Mouse (Mus musculus): ENCODE data around the gene Cdca5. TPM values are rescaled to one million over a fixed set of nuclear protein-coding genes. Genes with fewer than 3 reads are reported as not detected.

Gene Cdca5
- polyA plus RNA-seq, 1 experiment from 2014 or later = 6.8 TPM

DNA sequence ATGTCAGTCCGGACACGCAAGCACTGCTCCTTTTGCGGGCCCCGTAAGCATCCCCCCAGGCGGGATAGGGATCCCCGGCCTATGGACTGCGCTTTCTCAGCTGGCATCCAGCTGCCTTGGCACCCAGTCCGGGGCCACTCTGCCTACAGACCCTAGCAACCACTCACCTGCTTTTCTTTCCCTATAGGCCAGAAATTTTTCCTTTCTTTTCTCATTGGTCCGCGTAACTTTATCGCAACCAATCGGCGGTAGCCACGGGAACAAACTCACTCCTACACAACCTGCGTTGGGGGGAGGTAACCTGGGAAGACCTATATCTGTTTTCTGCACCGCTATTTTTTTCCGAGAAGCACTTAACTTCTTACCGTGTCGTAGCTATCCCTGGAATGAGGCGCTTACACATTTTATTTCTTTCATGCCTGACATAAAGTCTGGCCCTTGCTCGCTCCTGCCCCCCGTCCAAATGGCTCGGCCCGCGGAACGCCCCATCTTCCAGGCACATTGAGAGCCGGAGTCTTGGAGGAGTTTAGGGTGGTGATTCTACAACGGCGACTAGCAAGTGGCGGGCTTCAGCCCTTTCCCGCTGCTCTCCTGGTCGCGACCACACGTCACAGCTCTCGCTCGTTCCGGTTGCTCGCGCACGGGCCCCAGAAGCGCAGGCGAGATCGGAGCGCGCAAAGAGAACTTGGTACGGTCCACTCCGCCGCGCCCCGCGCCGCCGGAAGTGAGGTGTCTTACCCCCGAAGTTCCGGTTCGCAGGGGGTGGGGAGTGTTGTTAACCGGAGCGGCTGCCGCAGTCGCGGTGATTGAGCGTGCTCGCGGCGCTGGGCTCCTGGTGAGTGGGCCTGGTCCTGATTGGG is 38.3 kb upstream of the Cdca5 start, which contains the start of gene Syvn1:
TSS of gene Syvn1 (plus strand) at position 283 of the 860 bp plus-strand sequence.
- Histone ChIP-seq H3K4me3 (replicated peaks; ENCODE audit: low read length) (peak within 1 kb of the TSS; percentile 98), H3K27ac (peak within 1 kb of the TSS; percentile 99), H3K9me3 (ENCODE audit: control insufficient read depth, low read length) (no peaks in the 10 kb centered on the region), H3K4me2 (replicated peaks) (peak within 1 kb of the TSS; percentile 98), H3K36me3 (replicated peaks; ENCODE audit: control insufficient read depth, insufficient read depth) (peaks cover 37% of the 10 kb centered on the region), H3K9ac (peak within 1 kb of the TSS; percentile 85), H3K27me3 (ENCODE audit: control insufficient read depth, insufficient read depth, low read length) (no peaks in the 10 kb centered on the region), H3K4me1 (replicated peaks; ENCODE audit: control insufficient read depth, insufficient read depth, low read length) (peaks cover 21% of the 10 kb centered on the region)
- DNase-seq (ENCODE audit: low spot score) (peak; percentile 95), ATAC-seq (ENCODE audit: low FRiP score) (peak; percentile 93)
- under 1% methylated on average over 65 of the region's 65 CpGs for WGBS

DNA sequence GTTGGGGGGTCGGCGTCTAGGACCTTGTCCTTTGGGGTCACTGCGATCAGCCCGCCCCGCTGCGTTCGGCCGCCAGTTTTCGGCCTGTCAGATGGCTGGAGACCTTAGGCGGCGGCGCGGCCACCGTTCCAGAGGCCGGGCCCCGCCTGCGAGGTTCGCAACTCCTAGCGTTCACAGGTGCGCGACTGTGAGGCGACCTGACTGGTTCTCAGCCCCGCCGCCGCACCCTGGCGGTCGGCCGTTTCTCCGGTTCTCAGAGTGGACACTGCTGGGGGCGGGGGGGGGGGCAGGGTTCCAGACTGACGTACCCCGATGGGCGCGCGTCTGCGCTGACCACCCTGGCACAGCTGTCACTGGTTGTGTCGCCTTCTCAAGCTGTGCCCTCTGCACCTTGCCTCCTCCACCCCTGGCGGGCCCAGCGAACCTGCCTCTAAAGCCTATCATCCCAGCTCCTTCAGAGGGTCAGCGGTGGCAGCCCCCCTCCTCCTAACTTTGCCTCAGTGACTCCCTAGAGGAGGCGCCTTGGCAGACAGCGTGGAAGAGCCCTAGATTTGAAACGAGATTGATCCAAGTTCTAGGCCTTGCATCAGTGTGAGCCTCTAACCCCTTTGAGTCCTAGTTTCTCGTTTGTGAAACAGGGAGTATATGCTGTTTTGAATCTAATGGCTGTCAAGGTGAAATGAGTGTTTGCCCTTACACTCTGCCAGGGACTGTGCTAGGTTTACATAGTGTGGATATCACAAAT is 37.5 kb upstream of the Cdca5 start:
- Histone ChIP-seq H3K27me3 (ENCODE audit: control insufficient read depth, insufficient read depth, low read length) (no peaks in the 10 kb centered on the region), H3K4me1 (replicated peaks; ENCODE audit: control insufficient read depth, insufficient read depth, low read length) (peaks cover 21% of the 10 kb centered on the region), H3K36me3 (replicated peaks; ENCODE audit: control insufficient read depth, insufficient read depth) (peaks cover 45% of the 10 kb centered on the region), H3K9ac (peak overlapping the region; percentile 85), H3K4me2 (replicated peaks) (peak overlapping the region; percentile 98), H3K27ac (peak overlapping the region; percentile 99), H3K4me3 (replicated peaks; ENCODE audit: low read length) (peak overlapping the region; percentile 98), H3K9me3 (ENCODE audit: control insufficient read depth, low read length) (no peaks in the 10 kb centered on the region)
- 2% methylated on average over 44 of the region's 44 CpGs for WGBS
- ATAC-seq (ENCODE audit: low FRiP score) = peak; percentile 6
- DNase-seq (ENCODE audit: low spot score) = no peak

DNA sequence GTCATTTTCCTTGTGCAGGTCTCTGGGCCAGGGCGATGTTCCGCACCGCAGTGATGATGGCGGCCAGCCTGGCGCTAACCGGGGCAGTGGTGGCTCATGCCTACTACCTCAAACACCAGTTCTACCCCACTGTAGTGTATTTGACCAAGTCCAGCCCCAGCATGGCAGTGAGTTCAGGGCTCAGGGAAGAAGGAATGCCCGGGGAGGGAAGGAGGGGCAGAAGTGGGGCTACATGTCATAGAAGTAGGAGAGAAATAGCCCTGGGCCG is 37.0 kb upstream of the Cdca5 start:
- WGBS = 81% methylated on average over 8 of the region's 8 CpGs
- peak overlapping the region; percentile 98 for H3K4me3 ChIP-seq (replicated peaks; ENCODE audit: low read length)
- DNase-seq (ENCODE audit: low spot score) (no peak), ATAC-seq (ENCODE audit: low FRiP score) (no peak)
- H3K9ac ChIP-seq = peak overlapping the region; percentile 85
- no peak overlapping the region for H3K27ac ChIP-seq
- peak overlapping the region; percentile 98 for H3K4me2 ChIP-seq (replicated peaks)
- H3K9me3 ChIP-seq (ENCODE audit: control insufficient read depth, low read length) = no peaks in the 10 kb centered on the region
- peaks cover 50% of the 10 kb centered on the region for H3K36me3 ChIP-seq (replicated peaks; ENCODE audit: control insufficient read depth, insufficient read depth)
- no peaks in the 10 kb centered on the region for H3K27me3 ChIP-seq (ENCODE audit: control insufficient read depth, insufficient read depth, low read length)
- H3K4me1 ChIP-seq (replicated peaks; ENCODE audit: control insufficient read depth, insufficient read depth, low read length) = peaks cover 21% of the 10 kb centered on the region

DNA sequence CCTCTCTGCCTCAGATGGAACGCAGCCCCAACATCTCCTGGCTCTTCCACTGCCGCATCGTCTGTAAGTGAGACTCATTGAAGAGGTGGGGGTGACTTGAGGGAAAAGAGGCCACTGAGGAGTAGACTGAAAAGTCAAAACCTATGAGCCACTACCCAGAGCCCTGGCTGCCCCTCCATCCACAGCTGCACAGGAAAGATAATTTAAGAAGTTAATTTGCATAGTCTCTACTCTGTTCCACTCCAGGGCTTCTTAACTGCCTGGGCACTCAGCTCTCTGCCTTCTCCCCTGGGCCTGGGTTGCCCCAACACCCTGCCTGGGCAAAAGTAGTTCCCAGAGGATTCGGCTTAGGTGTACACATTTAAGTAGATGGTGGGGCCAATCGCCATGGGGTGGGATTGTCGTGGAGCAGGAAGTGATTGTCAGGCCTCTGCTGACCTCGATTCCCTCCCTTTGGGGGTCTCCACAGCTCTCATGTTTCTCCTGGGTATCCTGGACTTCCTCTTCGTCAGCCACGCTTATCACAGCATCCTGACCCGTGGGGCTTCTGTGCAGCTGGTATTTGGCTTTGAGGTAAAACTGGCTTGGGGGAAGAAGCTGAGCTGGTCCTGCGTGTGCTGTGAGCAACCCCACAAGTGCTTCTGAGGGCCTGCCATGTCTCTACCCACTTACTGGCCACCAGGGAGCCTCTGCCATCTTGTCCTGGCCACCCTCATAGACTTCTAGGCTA is 35.9 kb upstream of the Cdca5 start:
- ATAC-seq (ENCODE audit: low FRiP score) = no peak
- Histone ChIP-seq H3K27me3 (ENCODE audit: control insufficient read depth, insufficient read depth, low read length) (no peaks in the 10 kb centered on the region), H3K9ac (no peak overlapping the region), H3K4me2 (replicated peaks) (no peak overlapping the region), H3K36me3 (replicated peaks; ENCODE audit: control insufficient read depth, insufficient read depth) (peaks cover 60% of the 10 kb centered on the region), H3K9me3 (ENCODE audit: control insufficient read depth, low read length) (no peaks in the 10 kb centered on the region), H3K4me1 (replicated peaks; ENCODE audit: control insufficient read depth, insufficient read depth, low read length) (peaks cover 21% of the 10 kb centered on the region), H3K4me3 (replicated peaks; ENCODE audit: low read length) (no peak overlapping the region), H3K27ac (no peak overlapping the region)
- whole genome bisulfite sequencing = 94% methylated on average over 11 of the region's 11 CpGs
- DNase-seq (ENCODE audit: low spot score) = no peak

DNA sequence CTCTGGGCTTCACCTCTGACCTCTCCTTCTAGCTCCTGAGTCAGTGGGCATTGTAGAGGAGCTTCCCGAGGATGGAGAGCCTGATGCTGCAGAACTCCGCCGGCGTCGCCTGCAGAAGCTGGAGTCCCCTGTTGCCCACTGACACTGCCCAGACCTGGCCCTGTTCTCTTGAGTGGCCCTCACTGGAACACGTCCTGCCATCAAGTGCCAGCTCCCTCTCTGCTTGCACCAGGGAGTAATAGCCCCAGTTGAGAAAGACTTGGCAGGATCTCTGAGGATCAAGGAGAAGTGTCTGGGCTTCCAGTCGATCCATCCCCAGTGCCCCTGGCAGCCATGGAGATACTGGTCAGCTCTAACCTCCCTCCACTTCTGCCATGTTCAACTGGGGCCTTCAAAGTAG is 32.3 kb upstream of the Cdca5 start:
- no peaks in the 10 kb centered on the region for H3K9me3 ChIP-seq (ENCODE audit: control insufficient read depth, low read length)
- DNase-seq (ENCODE audit: low spot score) = no peak
- ATAC-seq (ENCODE audit: low FRiP score) = no peak
- H3K4me2 ChIP-seq (replicated peaks) = no peak overlapping the region
- no peaks in the 10 kb centered on the region for H3K27me3 ChIP-seq (ENCODE audit: control insufficient read depth, insufficient read depth, low read length)
- H3K4me3 ChIP-seq (replicated peaks; ENCODE audit: low read length) = no peak overlapping the region
- no peak overlapping the region for H3K27ac ChIP-seq
- peaks cover 80% of the 10 kb centered on the region for H3K36me3 ChIP-seq (replicated peaks; ENCODE audit: control insufficient read depth, insufficient read depth)
- H3K4me1 ChIP-seq (replicated peaks; ENCODE audit: control insufficient read depth, insufficient read depth, low read length) = peaks cover 20% of the 10 kb centered on the region
- 88% methylated on average over 7 of the region's 7 CpGs for WGBS
- no peak overlapping the region for H3K9ac ChIP-seq

DNA sequence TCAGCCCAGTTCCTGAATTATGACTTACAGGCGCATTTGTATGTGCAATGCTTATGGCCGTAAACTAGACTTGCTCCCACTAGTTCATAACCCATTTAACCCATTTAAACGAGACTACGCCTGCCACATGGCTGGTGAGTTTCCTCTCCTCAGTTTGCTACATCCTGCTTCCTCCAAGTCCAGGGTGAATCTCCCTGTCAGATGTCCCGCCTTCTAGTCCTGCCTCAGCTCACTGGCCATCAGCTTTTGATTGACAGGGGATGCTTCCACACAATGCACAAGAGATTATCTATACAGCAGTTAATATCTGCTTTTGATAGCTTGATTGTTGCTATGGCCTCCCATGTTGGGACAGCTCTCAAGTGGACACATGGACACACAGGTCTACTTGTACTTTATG is 30.5 kb upstream of the Cdca5 start:
- Histone ChIP-seq H3K9ac (no peak overlapping the region), H3K4me2 (replicated peaks) (no peak overlapping the region), H3K9me3 (ENCODE audit: control insufficient read depth, low read length) (no peaks in the 10 kb centered on the region), H3K4me1 (replicated peaks; ENCODE audit: control insufficient read depth, insufficient read depth, low read length) (peaks cover 17% of the 10 kb centered on the region), H3K36me3 (replicated peaks; ENCODE audit: control insufficient read depth, insufficient read depth) (peaks cover 71% of the 10 kb centered on the region), H3K27me3 (ENCODE audit: control insufficient read depth, insufficient read depth, low read length) (no peaks in the 10 kb centered on the region), H3K27ac (no peak overlapping the region), H3K4me3 (replicated peaks; ENCODE audit: low read length) (no peak overlapping the region)
- ATAC-seq (ENCODE audit: low FRiP score) (no peak), DNase-seq (ENCODE audit: low spot score) (no peak)
- 89% methylated on average over 5 of the region's 5 CpGs for WGBS

DNA sequence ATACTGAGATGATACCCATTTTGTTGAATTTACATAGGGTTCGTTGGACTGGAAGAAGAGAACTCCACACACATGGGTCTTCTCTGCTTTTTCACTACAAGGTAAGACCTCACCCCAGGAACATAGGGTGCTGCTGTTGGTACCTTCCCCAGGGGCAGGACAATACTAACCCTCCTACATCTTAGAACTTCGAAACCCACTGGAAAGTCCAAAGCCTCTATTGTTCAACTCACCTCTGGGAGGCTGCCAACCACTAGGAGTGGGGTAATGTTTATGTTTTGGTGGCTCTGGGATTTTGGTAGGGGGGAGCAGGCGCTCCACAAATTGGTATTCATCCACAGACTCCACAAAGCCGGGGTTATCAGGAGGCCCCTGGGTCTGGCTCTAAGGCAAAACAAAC is 28.1 kb upstream of the Cdca5 start:
- H3K9me3 ChIP-seq (ENCODE audit: control insufficient read depth, low read length) = no peaks in the 10 kb centered on the region
- no peak for ATAC-seq (ENCODE audit: low FRiP score)
- DNase-seq (ENCODE audit: low spot score) = no peak
- H3K4me3 ChIP-seq (replicated peaks; ENCODE audit: low read length) = peak overlapping the region; percentile 52
- H3K27ac ChIP-seq = no peak overlapping the region
- peak overlapping the region; percentile 76 for H3K4me2 ChIP-seq (replicated peaks)
- no peaks in the 10 kb centered on the region for H3K27me3 ChIP-seq (ENCODE audit: control insufficient read depth, insufficient read depth, low read length)
- peak overlapping the region; percentile 66 for H3K9ac ChIP-seq
- H3K36me3 ChIP-seq (replicated peaks; ENCODE audit: control insufficient read depth, insufficient read depth) = peaks cover 57% of the 10 kb centered on the region
- peaks cover 23% of the 10 kb centered on the region for H3K4me1 ChIP-seq (replicated peaks; ENCODE audit: control insufficient read depth, insufficient read depth, low read length)
- 58% methylated on average over 4 of the region's 4 CpGs for WGBS

DNA sequence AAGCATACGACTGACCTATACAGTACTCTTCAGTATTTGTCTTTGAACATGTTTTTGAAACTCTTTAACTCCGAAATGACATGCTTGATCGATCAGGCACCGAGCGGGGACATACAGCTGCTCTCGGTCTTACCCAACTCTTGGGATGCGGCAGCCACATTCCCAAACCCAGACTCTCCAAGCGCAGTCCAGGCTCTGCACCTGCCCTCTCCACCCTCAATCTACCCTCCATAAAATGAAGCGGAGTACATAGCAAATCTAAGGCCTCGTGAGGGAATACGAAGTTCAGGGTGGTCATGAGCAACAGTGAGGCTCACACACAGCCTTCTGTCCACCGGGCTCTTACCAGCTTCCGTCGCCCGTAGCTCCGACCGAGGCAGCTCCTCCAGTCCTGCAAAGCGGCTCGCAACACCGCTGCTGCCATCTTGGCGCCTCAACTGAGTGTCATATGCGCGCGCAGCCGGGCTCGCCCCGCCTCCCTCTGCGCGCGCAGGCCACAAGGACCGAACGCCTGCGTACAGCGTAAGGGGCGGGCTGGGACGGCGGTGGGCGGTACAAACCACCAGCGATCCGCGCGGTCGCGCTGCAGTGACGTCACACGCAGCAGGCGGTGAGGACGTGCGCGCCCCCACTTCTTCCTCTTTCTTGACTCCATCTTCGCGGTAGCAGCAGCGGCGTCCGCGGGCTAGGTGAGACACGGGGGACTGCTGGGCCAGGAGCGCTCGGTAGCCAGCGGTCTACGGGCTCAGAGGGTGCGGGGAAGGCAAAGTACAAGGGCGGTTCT is 27.3 kb upstream of the Cdca5 start, which contains the start of the genes Mrpl49 and Fau:
TSS of gene Mrpl49 (minus strand) at position 473 of the 784 bp plus-strand sequence.
TSS of gene Fau (plus strand) at position 532 of the 784 bp plus-strand sequence.
- WGBS = under 1% methylated on average over 60 of the region's 63 CpGs
- peaks cover 31% of the 10 kb centered on the region for H3K4me1 ChIP-seq (replicated peaks; ENCODE audit: control insufficient read depth, insufficient read depth, low read length)
- H3K27me3 ChIP-seq (ENCODE audit: control insufficient read depth, insufficient read depth, low read length) = no peaks in the 10 kb centered on the region
- peak within 1 kb of the TSS; percentile 85 for H3K4me2 ChIP-seq (replicated peaks)
- DNase-seq (ENCODE audit: low spot score) (peak; percentile 100), ATAC-seq (ENCODE audit: low FRiP score) (peak; percentile 87)
- H3K36me3 ChIP-seq (replicated peaks; ENCODE audit: control insufficient read depth, insufficient read depth) = peaks cover 48% of the 10 kb centered on the region
- H3K4me3 ChIP-seq (replicated peaks; ENCODE audit: low read length) = peak within 1 kb of the TSS; percentile 52
- H3K9ac ChIP-seq = peak within 1 kb of the TSS; percentile 85
- H3K27ac ChIP-seq = peak within 1 kb of the TSS; percentile 78
- no peaks in the 10 kb centered on the region for H3K9me3 ChIP-seq (ENCODE audit: control insufficient read depth, low read length)

Data from hindbrain, embryonic 14.5 days (tissue).